Mouse (Mus musculus): ENCODE results near the gene Lcn2.

Gene Lcn2

DNA sequence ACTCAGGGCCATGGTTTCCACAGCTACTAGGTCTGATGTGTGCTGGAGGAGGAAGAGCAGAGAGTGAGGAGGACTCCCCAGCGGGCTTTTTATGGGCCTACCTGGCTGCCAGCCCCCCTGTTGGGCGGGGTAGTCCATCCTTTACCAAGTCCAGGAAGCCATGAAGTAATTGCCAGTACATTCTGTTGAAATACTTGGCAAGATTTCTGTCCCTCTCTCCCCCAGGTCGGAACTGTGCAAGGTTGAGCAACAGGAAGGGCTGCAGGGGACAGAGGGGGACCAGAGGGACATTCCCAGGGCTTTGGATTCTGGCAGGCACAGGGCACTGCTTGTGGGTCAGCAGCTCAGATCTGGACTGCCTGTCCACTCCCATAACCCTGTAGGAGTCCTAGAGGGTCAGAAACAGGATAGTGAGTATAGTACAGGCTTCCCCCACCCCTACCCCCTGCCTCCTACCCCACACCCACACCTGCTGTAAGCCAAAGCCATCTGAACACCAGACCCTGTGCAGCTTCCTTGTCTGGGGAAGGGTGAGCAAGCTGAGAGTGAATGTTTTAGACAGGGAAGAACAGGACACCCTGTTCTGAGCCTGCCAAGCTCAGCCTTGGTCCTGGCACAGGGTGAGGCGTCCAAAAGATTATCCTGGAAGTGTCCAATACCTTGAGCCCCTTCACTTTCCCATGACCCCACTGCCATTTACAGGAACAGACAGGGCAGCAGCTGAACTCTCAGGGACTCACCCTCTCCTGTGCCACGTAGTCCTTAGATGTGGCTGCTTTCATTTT, at the start of gene Lcn2:
Gene Lcn2, minus strand, starts transcription at position 547 of the 785 bp plus-strand sequence.
- no peak for DNase-seq

- no peak for DNase-seq
Observed at GRCm38 (mm10) chr2:32437612-32438166, 49.6 kb upstream of the Lcn2 start.

- peak in 1 of 2 experiments; percentile 45 for DNase-seq
Observed at GRCm38 (mm10) chr2:32436686-32437372, 48.8 kb upstream of the Lcn2 start.

DNA sequence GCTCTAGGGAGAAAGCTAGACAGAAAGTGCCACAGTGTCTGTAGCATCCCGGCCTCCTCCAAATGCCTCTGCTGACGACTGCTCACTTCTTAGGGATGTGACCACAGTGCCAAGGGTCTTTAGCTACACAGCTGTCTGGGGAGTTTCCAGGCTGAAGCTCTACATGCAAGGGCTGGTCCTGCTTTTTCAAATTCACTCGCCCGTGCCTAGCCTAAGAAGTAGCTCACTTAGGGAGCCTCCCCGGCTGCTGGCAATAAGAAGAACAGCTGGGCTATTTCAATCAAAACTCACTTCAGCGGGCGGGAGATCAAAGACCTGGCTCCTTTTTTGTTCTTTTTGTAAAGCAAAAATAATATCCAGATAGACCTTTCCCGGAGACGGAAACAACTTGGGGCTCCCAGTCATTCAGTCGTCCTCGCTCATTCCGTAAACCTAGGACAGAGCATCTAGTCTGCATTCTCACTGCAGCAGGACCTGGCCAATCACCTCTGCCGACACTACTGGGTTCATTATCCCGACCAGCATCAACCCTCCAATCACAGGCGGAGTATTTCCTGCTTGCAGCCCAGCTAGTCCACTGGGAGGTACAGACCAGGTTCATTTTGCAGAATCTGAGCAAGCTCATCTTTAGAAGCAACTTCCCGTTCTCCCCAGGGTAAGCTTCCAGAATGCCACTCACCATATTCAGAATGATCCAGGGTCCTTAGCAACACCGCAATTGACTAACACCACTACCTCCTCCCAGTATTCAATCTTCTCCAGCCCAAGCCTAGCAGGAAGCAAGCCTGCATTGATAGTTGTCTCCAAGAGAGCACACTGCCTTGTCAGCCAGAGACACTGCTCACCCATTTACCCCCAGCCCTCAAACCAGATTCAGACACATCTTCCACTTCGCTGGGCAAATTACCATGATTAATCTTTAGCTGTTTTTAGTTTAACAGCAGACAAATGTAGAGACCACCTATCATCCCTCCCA, 42.9 kb upstream of the Lcn2 start:
- peak; percentile 82 to 89 for DNase-seq

DNA sequence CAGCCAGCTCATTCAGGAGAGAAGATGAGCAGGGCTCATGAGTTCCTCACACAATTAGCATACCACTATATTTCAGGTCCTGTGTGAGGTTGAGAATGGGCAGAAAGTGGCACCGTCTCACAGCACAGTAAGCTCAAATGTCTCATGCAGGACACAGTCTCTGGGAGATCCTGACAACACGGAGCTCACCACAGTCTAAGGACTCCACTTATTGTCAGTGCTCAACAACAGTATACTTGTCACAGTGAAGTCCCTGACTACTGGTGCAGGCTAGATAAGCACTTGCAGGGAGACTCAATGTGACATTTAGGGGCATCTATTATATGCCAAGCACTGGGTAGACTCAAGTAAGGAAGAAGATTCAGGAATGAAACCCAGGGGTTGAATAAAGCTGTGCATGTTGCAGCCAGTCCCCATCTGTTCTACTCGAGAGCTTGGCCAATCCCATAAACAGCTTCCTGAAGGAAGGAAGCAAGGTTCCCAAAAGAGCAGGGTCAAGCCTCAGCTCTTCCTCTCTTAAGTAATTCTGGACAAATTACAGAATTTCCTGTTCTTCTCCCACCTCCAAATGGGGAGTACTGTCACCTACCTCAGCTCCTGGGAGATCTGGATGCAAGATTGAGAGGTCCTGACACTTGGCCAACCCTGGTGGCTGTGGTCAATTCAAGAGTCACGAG, 41.3 kb upstream of the Lcn2 start:
- DNase-seq, result no peak

DNA sequence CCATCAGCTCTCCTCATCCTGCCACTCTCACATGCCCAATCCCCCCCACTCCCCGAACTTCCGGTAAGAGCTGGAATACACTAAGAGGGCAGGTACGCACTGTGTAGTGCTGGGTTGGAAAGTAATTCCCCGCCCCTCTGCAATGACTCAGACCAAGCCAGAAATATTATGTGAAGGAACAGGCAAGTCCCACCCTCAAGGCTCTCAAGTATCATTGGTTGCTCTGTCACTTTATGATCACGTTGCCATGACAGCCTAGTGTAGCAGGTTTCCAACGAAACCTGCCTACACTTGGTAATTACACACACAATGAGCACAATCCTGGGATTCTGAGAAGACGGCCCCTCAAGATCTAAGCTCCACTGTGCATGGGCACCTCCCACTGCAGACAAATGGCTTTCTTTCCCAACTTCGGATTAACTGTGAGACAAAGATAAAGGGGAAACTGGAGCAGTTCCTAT, 40.2 kb upstream of the Lcn2 start:
- DNase-seq, result peak; percentile 47 to 63

GRCm38 (mm10) chr2:32427720-32428119, 39.7 kb upstream of the Lcn2 start:
- DNase-seq, result no peak

DNA sequence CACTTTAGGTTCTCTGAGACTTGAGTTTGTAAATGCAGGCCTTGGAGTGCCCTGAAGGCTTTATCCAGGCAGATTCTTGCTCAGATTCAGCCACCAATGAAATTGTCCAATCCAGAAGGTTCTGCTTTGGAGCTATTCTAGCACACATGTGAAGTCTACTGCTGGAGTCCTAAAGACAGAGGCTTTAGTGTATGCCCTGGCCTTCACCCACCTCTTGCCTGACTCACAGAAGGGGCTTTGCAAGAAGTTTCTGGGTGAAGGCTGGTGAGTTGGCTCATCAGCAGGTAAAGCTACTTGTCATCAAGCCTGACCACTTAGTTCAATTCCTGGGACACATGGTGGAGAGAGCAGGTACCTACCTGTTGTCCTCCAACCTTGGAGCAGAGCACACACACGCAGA, 38.1 kb upstream of the Lcn2 start:
- no peak for DNase-seq

DNA sequence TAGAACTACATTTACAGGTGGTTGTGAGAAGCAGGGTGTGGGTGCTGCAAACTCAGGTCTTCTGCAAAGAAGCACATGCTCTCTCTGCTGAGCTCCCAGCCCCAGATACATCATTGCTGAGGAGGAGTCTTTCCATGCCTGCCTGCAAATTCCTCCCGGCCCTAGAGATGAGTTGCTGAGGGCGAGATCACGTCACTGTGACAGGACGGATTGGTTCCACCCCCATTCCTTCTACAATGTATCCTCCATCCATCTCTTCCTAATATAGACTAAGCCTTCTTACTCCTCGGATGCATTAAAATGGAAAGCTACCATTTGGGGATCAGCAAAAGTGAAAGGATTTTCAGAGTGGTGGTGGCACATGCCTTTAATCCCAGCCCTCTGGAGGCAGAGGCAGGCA, 37.5 kb upstream of the Lcn2 start:
- no peak for DNase-seq

DNA sequence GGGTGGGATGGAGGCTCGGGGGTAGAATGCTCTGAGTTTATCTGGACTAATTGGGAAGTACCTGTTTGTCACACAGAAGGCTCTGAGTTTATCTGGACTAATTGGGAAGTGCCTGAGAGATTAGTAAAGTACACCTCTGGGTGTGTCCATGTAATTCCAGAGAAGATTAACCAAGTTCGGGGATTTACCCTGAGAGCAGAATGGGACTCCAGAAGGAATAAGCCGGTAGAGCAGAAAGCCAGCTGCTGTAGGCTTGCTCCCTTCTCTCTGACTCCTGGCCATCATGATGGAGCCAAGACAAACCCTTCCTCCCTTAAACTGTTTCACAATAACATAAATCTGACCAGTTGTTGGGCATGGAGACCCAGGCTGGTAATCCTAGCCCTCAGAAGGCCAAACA, 36.7 kb upstream of the Lcn2 start:
- DNase-seq, result no peak

- peak; percentile 76 to 83 for DNase-seq
Observed at GRCm38 (mm10) chr2:32423481-32424331, 35.7 kb upstream of the Lcn2 start.

DNA sequence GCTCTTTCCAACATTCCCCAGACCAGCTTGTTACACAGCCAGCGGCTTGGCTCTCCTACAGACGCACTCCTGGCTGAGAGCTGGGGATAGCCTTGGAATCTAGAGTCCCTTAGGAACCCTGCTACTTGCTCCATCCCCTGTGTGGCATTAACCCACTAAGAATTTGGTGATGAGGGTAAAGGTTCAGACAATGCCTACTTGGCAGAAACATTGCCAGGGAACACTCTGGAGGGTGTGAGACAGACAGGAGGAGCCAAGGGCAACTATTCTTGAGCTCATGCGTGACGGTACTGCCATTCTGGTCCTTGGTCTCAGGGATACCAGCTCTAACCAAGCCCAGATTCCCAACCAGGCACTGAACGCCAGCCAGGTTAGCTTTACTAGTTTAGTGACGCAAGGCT, 33.8 kb upstream of the Lcn2 start:
- peak in 1 of 2 experiments; percentile 5 for DNase-seq

DNA sequence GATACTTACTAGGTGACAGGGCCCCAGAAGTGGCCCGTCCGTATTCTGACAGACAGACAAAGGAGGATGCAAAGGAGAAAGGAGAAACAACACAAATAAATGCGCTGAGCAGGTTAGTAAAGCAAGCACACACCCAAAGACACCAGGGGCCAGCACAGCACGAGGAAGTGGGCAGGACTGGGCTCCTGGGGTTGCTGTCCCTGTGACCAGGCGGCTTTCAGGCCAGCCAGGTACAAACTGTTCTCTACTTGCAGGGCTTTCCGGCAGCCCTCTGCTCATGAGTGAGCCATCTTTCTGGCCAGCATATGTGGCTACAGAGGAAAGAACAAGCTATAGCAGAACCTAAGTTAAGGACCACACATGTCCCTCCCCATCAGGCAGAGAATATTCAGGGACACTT, 32.6 kb upstream of the Lcn2 start:
- no peak for DNase-seq

DNA sequence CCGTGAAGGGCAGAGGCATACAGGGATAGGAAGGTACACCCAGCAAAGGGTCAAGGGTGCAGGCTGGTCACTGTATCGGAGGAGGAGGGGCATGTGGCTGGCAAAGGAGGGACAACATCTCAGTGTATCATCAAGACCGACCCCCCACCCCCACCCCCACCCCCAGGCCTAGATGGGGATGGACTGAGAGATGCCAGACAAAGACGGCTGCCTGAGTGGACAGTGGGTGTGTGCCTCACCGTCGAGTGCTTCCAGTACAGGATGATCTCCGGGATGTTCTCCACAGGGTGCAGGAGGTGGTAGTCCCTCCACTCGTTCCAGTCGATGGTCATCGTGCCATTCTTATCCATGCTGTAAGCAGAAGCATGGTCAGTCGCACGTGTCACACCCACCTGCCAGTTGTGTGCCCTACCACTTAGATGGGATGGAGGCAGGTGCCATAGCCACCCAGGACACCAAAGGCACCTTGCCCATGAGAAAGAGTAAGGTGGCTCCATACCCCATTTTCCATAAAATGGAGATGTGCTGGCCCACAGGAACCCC, 32.1 kb upstream of the Lcn2 start:
- no peak for DNase-seq

- peak in 1 of 2 experiments; percentile 61 for DNase-seq
Observed at GRCm38 (mm10) chr2:32419359-32419758, 31.3 kb upstream of the Lcn2 start.

GRCm38 (mm10) chr2:32418430-32419151, 30.5 kb upstream of the Lcn2 start:
- peak in 1 of 2 experiments; percentile 43 for DNase-seq

- DNase-seq, result no peak
Observed at GRCm38 (mm10) chr2:32417486-32417885, 29.4 kb upstream of the Lcn2 start.

GRCm38 (mm10) chr2:32416556-32416955, 28.5 kb upstream of the Lcn2 start:
- no peak for DNase-seq

- no peak for DNase-seq
Observed at GRCm38 (mm10) chr2:32415801-32416200, 27.7 kb upstream of the Lcn2 start.

DNA sequence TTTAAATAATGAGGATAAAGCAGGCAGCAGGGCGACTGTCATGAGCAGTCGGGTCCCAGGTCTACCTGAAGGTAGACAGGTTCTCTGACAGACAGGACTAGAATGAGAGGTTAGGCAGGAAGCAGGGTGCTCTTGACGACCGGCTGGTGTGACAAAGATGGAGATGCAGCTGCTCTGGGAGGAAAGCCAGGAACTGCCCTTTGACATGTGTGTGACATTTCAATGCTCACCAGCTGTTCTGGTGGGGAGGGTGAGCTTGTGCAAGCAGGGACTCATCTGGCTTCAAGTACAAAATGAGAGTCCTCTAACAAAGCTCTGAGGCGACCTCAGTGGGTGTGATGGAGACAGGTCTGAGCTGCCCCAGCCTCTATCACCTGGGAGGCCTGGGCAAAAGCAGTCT, 25.9 kb upstream of the Lcn2 start:
- peak; percentile 67 to 75 for DNase-seq

Data from kidney, postnatal 4 days (tissue).